Mouse (Mus musculus) embryo, embryonic 9.5 days (tissue): ENCODE results near the gene Smim10l1.
A peak's percentile ranks its signal among the peaks of the same experiment; 100 is the strongest.

Experiments
- DNase-seq: peaks from one replicate; pipeline ENCODE4 v3.0.0-alpha.2; 2017; ENCODE audit errors: extremely low spot score

The Smim10l1 gene

DNA sequence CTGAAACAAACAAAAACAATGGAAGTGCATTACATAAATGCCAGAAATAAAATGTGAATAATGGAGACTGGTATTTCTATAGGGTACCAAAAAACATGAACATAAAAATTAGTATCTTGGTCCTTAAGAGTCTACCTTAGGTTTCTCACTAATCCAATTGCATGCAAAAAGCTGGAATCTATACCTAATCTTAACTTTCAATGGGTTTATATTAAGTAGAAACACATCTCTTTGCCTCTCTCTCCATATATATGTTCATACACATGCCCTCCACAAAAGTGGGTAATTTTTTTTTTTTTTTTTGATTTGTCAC, at the start of gene Smim10l1:
Smim10l1 (plus strand) TSS at position 301 of the 313 bp plus-strand sequence.
- no peak for DNase-seq

DNA sequence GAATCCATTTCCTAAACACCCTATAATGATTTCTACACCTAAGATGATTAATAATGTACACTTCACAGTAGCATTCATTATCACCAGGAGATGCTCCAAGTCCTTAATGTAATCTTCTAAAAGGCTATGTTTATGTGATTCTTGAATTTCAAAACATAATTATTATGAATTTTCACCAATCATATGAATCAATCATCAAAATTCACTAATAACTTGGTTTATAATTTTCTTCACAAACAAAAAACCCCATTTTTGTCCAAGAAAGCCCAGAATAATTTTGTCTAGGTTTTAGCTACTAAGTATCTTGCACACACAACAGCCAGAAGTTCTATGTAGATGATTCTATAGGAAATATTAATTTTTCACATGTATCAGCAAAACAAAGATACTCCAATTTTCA, 49.0 kb upstream of the Smim10l1 start, which contains the start of gene Tas2r140:
Tas2r140 (minus strand) TSS at position 101 of the 400 bp plus-strand sequence.
- DNase-seq, result no peak

DNA sequence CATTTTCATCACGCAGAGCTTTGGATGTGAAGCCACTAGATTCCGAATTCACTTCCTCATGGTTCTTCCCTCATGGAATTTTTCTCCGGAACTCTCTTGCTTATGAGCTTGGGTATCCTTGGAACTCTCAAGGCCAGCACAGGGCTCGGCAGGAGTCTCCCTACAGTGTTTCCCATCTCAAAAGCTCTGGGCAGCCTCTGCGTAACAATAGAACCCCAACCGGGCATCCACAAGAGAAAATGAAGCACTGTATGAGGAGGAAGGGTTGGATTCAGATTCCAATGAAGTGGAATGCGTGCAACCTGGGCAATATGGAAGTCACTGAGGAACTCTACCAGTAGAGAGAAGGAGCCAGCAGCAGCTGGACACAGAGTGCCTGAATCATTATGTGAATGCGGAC, 12.5 kb upstream of the Smim10l1 start:
- DNase-seq, result no peak

DNA sequence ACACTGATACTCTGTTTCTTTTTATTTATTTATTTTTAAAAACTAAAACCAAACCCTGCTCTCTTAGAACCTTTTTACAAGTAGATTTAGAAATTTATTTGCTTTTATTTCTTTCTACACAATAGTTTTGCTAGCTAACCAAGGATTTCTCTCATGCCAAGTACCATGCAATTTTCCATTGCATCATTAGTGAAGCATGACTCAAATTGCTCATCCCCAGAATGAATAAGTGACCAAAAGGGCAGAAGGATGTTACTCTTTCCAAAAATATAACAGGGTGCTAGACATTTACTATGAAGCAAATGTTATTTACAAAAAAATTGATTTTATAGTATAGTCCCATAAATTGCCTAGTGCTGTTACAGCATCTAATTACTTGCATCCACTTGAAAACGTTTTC, 2.3 kb upstream of the Smim10l1 start:
- no peak for DNase-seq

DNA sequence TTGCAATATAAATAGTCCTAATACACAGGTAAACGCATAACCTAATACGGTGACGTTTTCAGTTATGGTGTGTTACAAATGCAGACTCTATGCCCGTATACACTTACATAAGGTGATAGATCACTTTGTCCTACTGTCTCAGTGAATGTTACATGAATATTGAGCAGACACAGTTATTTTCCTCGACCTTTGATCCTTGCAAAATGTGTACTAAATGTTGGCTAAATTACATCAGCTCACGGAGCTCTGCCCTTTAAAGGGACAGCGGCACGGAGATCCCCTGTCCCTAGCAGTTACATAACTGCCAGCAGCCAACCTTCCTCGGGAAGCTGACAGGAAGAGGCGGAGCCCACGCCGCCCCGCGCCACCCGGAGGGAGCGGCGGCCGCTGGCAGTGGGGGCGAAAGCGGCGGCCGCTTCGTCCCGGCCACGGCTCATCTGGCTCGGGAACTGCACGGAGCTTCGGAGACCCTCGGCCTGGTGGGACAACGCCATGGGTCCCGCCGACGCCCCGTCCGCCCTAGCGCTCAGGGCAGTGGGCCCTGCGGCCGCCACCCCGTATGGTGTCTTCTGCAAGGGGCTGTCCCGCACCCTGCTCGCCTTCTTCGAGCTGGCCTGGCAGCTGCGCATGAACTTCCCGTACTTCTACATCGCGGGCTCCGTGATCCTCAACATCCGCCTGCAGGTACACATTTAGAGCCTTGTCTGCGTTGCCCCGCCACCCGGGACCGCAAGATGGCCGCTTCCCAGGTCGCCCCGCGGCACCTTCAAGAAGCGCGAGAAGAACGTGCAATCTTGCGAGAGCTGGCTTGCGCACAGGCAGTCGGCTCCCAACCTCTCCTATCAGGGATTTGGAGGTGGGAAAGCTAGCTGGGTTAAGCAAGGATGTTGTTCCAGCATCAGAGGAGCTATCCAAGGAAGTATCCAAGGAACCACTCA, 482 bp downstream of the Smim10l1 start:
- peak; percentile 83 for DNase-seq
